Mouse (Mus musculus) bone marrow, adult 2 months (tissue): ENCODE results near the gene Sepsecs.

Source experiments
- CTCF ChIP-seq: fragments of 200-500 bp; IDR thresholded peaks from 2 replicates; pipeline ENCODE4 v1.5.1; 2011; ENCODE audit warnings: low read length, control low read depth; ENCODE audit not compliant: control insufficient read depth, insufficient read depth
- POLR2A ChIP-seq: fragments of 200-500 bp; IDR thresholded peaks from 2 replicates; pipeline ENCODE4 v1.6.1; 2011; ENCODE audit warnings: low read depth, mild to moderate bottlenecking, control low read depth, low read length, borderline replicate concordance; ENCODE audit not compliant: control insufficient read depth

DNA sequence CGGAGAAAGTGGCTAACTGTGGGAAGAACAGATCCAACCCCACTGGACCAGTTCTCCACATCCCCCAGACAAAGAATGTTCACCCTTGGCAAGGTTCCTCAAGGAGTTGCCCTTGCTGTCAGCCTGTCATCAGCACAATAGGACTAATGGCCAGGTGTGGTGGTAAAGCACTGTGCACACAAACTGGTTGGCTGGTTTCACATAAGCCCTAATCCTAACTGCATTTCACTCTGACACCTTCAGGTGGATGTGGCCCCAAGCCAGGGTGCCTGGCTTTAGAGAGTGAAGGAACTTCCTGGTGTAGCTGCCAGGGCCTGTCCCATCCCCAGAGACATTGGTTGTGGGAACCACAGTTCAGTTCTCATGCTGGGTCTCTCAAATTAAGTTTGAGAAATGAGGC is 44.6 kb downstream of the Sepsecs start:
- TF ChIP-seq CTCF (no peak), POLR2A (no peak)
